In genomic region chr1:36784365-36785134, GRCm38 (mm10) we compare ENCODE assay signal across 8 mouse cellular contexts. TPM values are rescaled to one million over a fixed set of nuclear protein-coding genes. Genes with fewer than 3 reads are reported as not detected.
DNase-seq lines count a peak whose midpoint lies in the region; ATAC-seq lines count a peak whose summit lies in the region.

No protein-coding gene starts in this region.

- H3K4me1 ChIP-seq in heart, embryonic 12.5 days (replicated peaks) = 0 out of 2 replicates have a peak, but pooled peaks cover 9% of the 10 kb centered on the region
- no peaks in the 10 kb centered on the region for H3K4me1 ChIP-seq in kidney, embryonic 16.5 days (ENCODE audit: insufficient read depth, low read length)

- H3K9me3 ChIP-seq in heart, embryonic 12.5 days (replicated peaks) = no peaks in the 10 kb centered on the region
- H3K9me3 ChIP-seq in kidney, embryonic 16.5 days (ENCODE audit: low read length) = no peaks in the 10 kb centered on the region

- 4% methylated on average over 20 of the region's 20 CpGs for WGBS in heart, embryonic 12.5 days
- WGBS in kidney, embryonic 16.5 days = 5% methylated on average over 20 of the region's 20 CpGs

- peak overlapping the region; percentile 48 for H3K4me3 ChIP-seq in heart, embryonic 12.5 days
- peak overlapping the region; percentile 44 for H3K4me3 ChIP-seq in kidney, embryonic 16.5 days (ENCODE audit: low read length)

- ATAC-seq in CD4-positive, CD25-positive, alpha-beta regulatory T cell, adult 4 months = peak; percentile 56
- ATAC-seq in erythroid progenitor cell, adult 5-6 weeks (replicated peaks; ENCODE audit: low FRiP score, poor library complexity, severe bottlenecking) = peak; percentile 46; the same call in 1 of the 2 replicates
- ATAC-seq in heart, embryonic 12.5 days (ENCODE audit: insufficient number of reproducible peaks, low FRiP score) = peak; percentile 56; the same call in 1 of the 2 replicates
- peak; percentile 60; the same call in 1 of the 2 replicates for ATAC-seq in kidney, embryonic 16.5 days (ENCODE audit: low FRiP score, low TSS enrichment)
- peak; percentile 44; the same call in 1 of the 2 replicates for ATAC-seq in monocyte, adult 5-6 weeks (replicated peaks; ENCODE audit: insufficient number of reproducible peaks, low FRiP score, low TSS enrichment, poor library complexity, severe bottlenecking)

- peak; percentile 69 for DNase-seq in brain, embryonic 18.5 days (ENCODE audit: low read depth, low spot score)
- peak; percentile 76 for DNase-seq in liver
- DNase-seq in splenic B cell, adult 2 months (ENCODE audit: low read depth, low spot score) = peak; percentile 81

- peaks cover 17% of the 10 kb centered on the region for H3K27me3 ChIP-seq in heart, embryonic 12.5 days (replicated peaks)
- H3K27me3 ChIP-seq in kidney, embryonic 16.5 days (ENCODE audit: insufficient read depth, low read length) = no peaks in the 10 kb centered on the region
- H3K27me3 ChIP-seq in splenic B cell, adult 2 months (ENCODE audit: control insufficient read depth, insufficient read depth, low read length, poor library complexity, severe bottlenecking) = no peaks in the 10 kb centered on the region

- peak overlapping the region; percentile 83 for H3K4me2 ChIP-seq in heart, embryonic 12.5 days
- peak overlapping the region; percentile 90 for H3K4me2 ChIP-seq in kidney, embryonic 16.5 days (replicated peaks; ENCODE audit: low read depth, low read length)

- H3K9ac ChIP-seq in heart, embryonic 12.5 days = peak overlapping the region; percentile 59
- peak overlapping the region; percentile 53 for H3K9ac ChIP-seq in kidney, embryonic 16.5 days (replicated peaks; ENCODE audit: low read length)

- no peaks in the 10 kb centered on the region for H3K36me3 ChIP-seq in heart, embryonic 12.5 days
- no peaks in the 10 kb centered on the region for H3K36me3 ChIP-seq in kidney, embryonic 16.5 days (ENCODE audit: insufficient read depth, low read length)
- H3K36me3 ChIP-seq in splenic B cell, adult 2 months (ENCODE audit: control insufficient read depth, insufficient read depth, low read length, poor library complexity, severe bottlenecking) = no peaks in the 10 kb centered on the region

- no peak overlapping the region for H3K27ac ChIP-seq in heart, embryonic 12.5 days (ENCODE audit: poor library complexity, severe bottlenecking)
- no peak overlapping the region for H3K27ac ChIP-seq in kidney, embryonic 16.5 days (ENCODE audit: low read length)

RNA-seq across cellular contexts. Expression of gene Zap70, which starts 23.0 kb away (rescaled TPM):
- polyA plus RNA-seq in CD4-positive, CD25-positive, alpha-beta regulatory T cell, adult 4 months (2017; shearing (Covaris generic)) = 100 to 1,000 TPM; 178 to 289 TPM
- 0.72 TPM in 1 of 2 replicates, not detected in the other for total RNA-seq in erythroid progenitor cell, adult 5-6 weeks (2015; ENCODE audit: low replicate concordance)
- 0.23 and 0.64 TPM in 2 replicates for total RNA-seq in erythroid progenitor cell, adult 5-6 weeks (2017; ENCODE audit: low replicate concordance)
- 0.33 and 0.50 TPM in 2 replicates for polyA plus RNA-seq in heart, embryonic 12.5 days (2016; fragmentation: Nextera tagmentation; extraction: Ambion mirVana)
- 0.28 and 0.54 TPM in 2 replicates for polyA plus RNA-seq in kidney, embryonic 16.5 days (2015; fragmentation: Nextera tagmentation; extraction: Ambion mirVana)
- 14.5 to 81.6 TPM (median 14.9 TPM) in 3 replicates for total RNA-seq in monocyte, adult 5-6 weeks (2017)

Comparison
In these comparisons a context has a peak if more than half of its experiments do, and no peak if none do; other contexts are left out.
1. RNA of gene Zap70, which starts 23.0 kb away (polyA plus RNA-seq): 178 to 289 TPM in CD4-positive, CD25-positive, alpha-beta regulatory T cell, adult 4 months; 0.28 to 0.54 TPM in kidney, embryonic 16.5 days and 0.33 to 0.50 TPM in heart, embryonic 12.5 days; every median in the first group is over 100 times any median in the second.
2. Peak in every context shown above with its lines, with median percentiles within 50 percentile points of each other: ATAC-seq and DNase-seq.